Mouse (Mus musculus): ENCODE results near the gene Aox3. TPM values are rescaled to one million over a fixed set of nuclear protein-coding genes. Genes with fewer than 3 reads are reported as not detected.
A peak's percentile ranks its signal among the peaks of the same experiment; 100 is the strongest.

The Aox3 gene
- polyA plus RNA-seq, 1 experiment from 2014 or later, result 0.23 TPM

DNA sequence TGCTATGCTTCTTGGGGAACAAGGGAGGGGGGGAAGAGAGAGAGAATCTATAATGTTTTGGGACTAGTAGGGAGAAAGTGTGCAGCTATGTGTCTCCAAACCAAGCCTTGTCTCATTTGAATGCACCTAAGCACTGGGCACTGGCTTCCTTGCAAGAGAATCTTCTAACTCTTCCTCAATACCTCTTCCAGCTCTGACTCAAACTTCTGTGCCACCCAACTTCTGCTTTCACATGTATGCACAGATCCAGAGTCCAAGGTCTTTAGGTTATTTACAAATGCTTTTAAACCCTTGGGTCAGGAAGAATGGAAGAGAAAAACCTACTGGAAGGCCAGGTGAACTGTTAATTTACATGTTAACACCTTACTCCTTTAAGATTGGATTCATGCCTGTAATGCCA, 511 bp downstream of the Aox3 start:
- no peak overlapping the region for H3K27ac ChIP-seq (ENCODE audit: low read length)
- no peak for ATAC-seq
- H3K27me3 ChIP-seq (ENCODE audit: control insufficient read depth, insufficient read depth, low read depth, low read length), result no peaks in the 10 kb centered on the region
- no peaks in the 10 kb centered on the region for H3K4me1 ChIP-seq (ENCODE audit: control insufficient read depth, insufficient read depth, low read length)
- H3K4me2 ChIP-seq (ENCODE audit: low read length), result no peak overlapping the region
- no peaks in the 10 kb centered on the region for H3K9me3 ChIP-seq (replicated peaks; ENCODE audit: control insufficient read depth, low read length, poor library complexity, severe bottlenecking)
- no peak overlapping the region for H3K9ac ChIP-seq (ENCODE audit: low read depth, low read length)
- no peak overlapping the region for H3K4me3 ChIP-seq (ENCODE audit: low read depth, low read length)
- no peaks in the 10 kb centered on the region for H3K36me3 ChIP-seq (ENCODE audit: control insufficient read depth, insufficient read depth, low read length)

GRCm38 (mm10) chr1:58114021-58114560, 1.2 kb downstream of the Aox3 start:
- Histone ChIP-seq H3K27me3 (ENCODE audit: control insufficient read depth, insufficient read depth, low read depth, low read length) (no peaks in the 10 kb centered on the region), H3K4me1 (ENCODE audit: control insufficient read depth, insufficient read depth, low read length) (no peaks in the 10 kb centered on the region), H3K27ac (ENCODE audit: low read length) (no peak overlapping the region), H3K36me3 (ENCODE audit: control insufficient read depth, insufficient read depth, low read length) (no peaks in the 10 kb centered on the region), H3K9me3 (replicated peaks; ENCODE audit: control insufficient read depth, low read length, poor library complexity, severe bottlenecking) (no peaks in the 10 kb centered on the region), H3K4me3 (ENCODE audit: low read depth, low read length) (no peak overlapping the region), H3K4me2 (ENCODE audit: low read length) (no peak overlapping the region), H3K9ac (ENCODE audit: low read depth, low read length) (no peak overlapping the region)
- ATAC-seq, result no peak
- WGBS, result 75% methylated on average over 6 of the region's 6 CpGs

DNA sequence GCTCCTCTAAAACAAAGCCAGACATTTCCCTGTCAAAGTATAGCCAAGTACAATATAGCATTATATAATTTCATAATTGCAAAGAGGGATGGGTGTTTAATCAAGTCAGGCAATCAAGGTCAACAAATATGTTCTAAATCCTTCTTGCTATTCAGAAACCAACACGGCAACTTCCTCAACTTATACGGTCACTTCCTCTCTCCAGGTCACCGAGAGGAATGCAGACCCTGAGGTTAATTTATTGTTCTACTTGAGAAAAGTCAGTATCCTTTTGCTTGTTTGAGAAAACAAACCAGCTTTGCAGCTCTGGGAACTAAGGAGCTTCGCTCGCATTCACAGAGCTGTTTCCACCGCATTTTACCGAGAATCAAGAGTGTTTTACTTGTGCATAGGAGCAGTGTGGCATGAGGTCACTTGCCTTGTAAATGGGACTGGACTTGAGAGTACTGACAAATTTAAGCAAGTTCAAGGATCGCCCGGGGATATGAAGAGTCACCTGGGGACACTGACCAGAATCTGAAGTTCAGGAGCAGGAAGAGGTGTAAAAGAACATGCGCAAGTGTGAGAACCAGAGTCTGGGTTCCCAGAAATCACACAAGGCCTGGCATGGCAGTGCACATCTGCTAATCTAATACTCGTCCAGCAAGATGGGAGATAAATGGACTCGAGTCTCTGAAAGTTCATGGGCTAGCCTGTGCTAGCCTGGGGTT, 1.9 kb downstream of the Aox3 start:
- Histone ChIP-seq H3K4me1 (ENCODE audit: control insufficient read depth, insufficient read depth, low read length) (no peaks in the 10 kb centered on the region), H3K9ac (ENCODE audit: low read depth, low read length) (no peak overlapping the region), H3K4me3 (ENCODE audit: low read depth, low read length) (no peak overlapping the region), H3K36me3 (ENCODE audit: control insufficient read depth, insufficient read depth, low read length) (no peaks in the 10 kb centered on the region), H3K27ac (ENCODE audit: low read length) (no peak overlapping the region), H3K4me2 (ENCODE audit: low read length) (no peak overlapping the region), H3K27me3 (ENCODE audit: control insufficient read depth, insufficient read depth, low read depth, low read length) (no peaks in the 10 kb centered on the region), H3K9me3 (replicated peaks; ENCODE audit: control insufficient read depth, low read length, poor library complexity, severe bottlenecking) (no peaks in the 10 kb centered on the region)
- ATAC-seq, result no peak
- WGBS, result 80% methylated on average over 12 of the region's 12 CpGs

GRCm38 (mm10) chr1:58118231-58118630, 5.3 kb downstream of the Aox3 start:
- no peaks in the 10 kb centered on the region for H3K4me1 ChIP-seq (ENCODE audit: control insufficient read depth, insufficient read depth, low read length)
- ATAC-seq, result no peak
- no peak overlapping the region for H3K4me2 ChIP-seq (ENCODE audit: low read length)
- H3K4me3 ChIP-seq (ENCODE audit: low read depth, low read length), result no peak overlapping the region
- no peak overlapping the region for H3K27ac ChIP-seq (ENCODE audit: low read length)
- no peaks in the 10 kb centered on the region for H3K27me3 ChIP-seq (ENCODE audit: control insufficient read depth, insufficient read depth, low read depth, low read length)
- 95% methylated on average over 3 of the region's 3 CpGs for WGBS
- H3K9me3 ChIP-seq (replicated peaks; ENCODE audit: control insufficient read depth, low read length, poor library complexity, severe bottlenecking), result no peaks in the 10 kb centered on the region
- H3K9ac ChIP-seq (ENCODE audit: low read depth, low read length), result no peak overlapping the region
- H3K36me3 ChIP-seq (ENCODE audit: control insufficient read depth, insufficient read depth, low read length), result no peaks in the 10 kb centered on the region

DNA sequence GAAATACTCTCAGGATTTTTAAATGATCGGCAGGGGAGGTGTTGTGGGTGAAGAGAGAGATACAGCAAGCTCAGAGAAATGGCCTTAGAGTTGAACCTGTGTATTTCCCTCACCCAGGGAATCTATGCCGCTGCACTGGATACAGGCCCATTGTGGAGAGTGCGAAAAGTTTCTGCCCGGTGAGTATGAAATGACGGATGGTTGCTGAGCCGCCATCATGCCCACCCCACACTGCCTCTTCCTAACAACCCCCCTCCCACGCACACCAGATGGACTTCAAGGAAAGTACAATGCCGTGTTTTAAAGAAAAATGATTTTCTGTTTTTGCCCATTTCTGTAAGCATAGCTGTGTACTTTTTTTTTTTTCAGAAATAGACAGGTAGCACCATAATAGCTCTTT, 12.0 kb downstream of the Aox3 start:
- Histone ChIP-seq H3K27ac (ENCODE audit: low read length) (no peak overlapping the region), H3K36me3 (ENCODE audit: control insufficient read depth, insufficient read depth, low read length) (no peaks in the 10 kb centered on the region), H3K9ac (ENCODE audit: low read depth, low read length) (no peak overlapping the region), H3K4me2 (ENCODE audit: low read length) (no peak overlapping the region), H3K27me3 (ENCODE audit: control insufficient read depth, insufficient read depth, low read depth, low read length) (no peaks in the 10 kb centered on the region), H3K4me3 (ENCODE audit: low read depth, low read length) (no peak overlapping the region), H3K9me3 (replicated peaks; ENCODE audit: control insufficient read depth, low read length, poor library complexity, severe bottlenecking) (no peaks in the 10 kb centered on the region), H3K4me1 (ENCODE audit: control insufficient read depth, insufficient read depth, low read length) (no peaks in the 10 kb centered on the region)
- 90% methylated on average over 8 of the region's 8 CpGs for WGBS
- no peak for ATAC-seq

DNA sequence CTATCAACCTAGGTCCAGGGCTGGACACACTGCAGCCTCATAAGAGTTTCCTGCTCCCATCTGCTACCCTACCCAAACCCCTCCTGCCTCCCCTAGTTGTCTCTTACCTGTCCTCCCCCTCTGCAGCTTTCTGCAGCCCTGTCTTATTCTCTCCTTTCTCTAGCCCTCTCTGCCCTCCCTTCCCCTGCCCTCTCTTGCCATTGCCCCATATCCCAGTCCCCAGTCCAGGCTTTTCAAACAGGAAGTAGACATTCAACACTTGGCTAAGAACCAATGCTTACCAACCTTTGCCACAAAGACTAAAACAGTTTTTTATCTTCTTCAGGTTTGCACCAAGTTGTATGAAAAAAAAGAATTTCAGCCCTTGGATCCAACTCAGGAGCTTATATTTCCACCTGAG, 25.0 kb downstream of the Aox3 start:
- no peaks in the 10 kb centered on the region for H3K4me1 ChIP-seq (ENCODE audit: control insufficient read depth, insufficient read depth, low read length)
- no peak overlapping the region for H3K27ac ChIP-seq (ENCODE audit: low read length)
- ATAC-seq, result no peak
- H3K36me3 ChIP-seq (ENCODE audit: control insufficient read depth, insufficient read depth, low read length), result no peaks in the 10 kb centered on the region
- no peaks in the 10 kb centered on the region for H3K9me3 ChIP-seq (replicated peaks; ENCODE audit: control insufficient read depth, low read length, poor library complexity, severe bottlenecking)
- no peak overlapping the region for H3K4me3 ChIP-seq (ENCODE audit: low read depth, low read length)
- no peaks in the 10 kb centered on the region for H3K27me3 ChIP-seq (ENCODE audit: control insufficient read depth, insufficient read depth, low read depth, low read length)
- H3K4me2 ChIP-seq (ENCODE audit: low read length), result no peak overlapping the region
- no peak overlapping the region for H3K9ac ChIP-seq (ENCODE audit: low read depth, low read length)

DNA sequence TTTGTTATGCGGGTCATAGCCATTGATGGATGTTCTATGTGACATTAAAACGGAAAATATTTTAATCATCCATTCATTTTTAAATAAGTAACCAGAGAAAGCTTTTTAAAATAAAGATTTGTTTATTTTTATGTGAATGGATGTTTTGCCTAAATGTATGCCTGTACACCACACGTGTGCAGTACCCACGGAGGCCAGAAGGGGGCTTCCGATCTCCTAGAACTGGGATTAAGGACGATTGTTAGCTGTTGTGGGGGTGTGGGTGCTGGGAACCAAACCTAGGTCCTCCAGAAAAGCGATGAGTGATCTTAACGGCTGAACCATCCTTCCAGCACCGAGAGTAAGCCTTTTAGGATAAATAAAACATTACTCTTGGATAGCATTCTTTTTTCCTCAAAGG, 26.1 kb downstream of the Aox3 start:
- Histone ChIP-seq H3K4me2 (ENCODE audit: low read length) (no peak overlapping the region), H3K27me3 (ENCODE audit: control insufficient read depth, insufficient read depth, low read depth, low read length) (no peaks in the 10 kb centered on the region), H3K27ac (ENCODE audit: low read length) (no peak overlapping the region), H3K9ac (ENCODE audit: low read depth, low read length) (no peak overlapping the region), H3K36me3 (ENCODE audit: control insufficient read depth, insufficient read depth, low read length) (no peaks in the 10 kb centered on the region), H3K4me3 (ENCODE audit: low read depth, low read length) (no peak overlapping the region), H3K9me3 (replicated peaks; ENCODE audit: control insufficient read depth, low read length, poor library complexity, severe bottlenecking) (no peaks in the 10 kb centered on the region), H3K4me1 (ENCODE audit: control insufficient read depth, insufficient read depth, low read length) (no peaks in the 10 kb centered on the region)
- no peak for ATAC-seq
- WGBS, result 91% methylated on average over 9 of the region's 9 CpGs

- Histone ChIP-seq H3K4me3 (ENCODE audit: low read depth, low read length) (no peak overlapping the region), H3K4me1 (ENCODE audit: control insufficient read depth, insufficient read depth, low read length) (no peaks in the 10 kb centered on the region), H3K36me3 (ENCODE audit: control insufficient read depth, insufficient read depth, low read length) (no peaks in the 10 kb centered on the region), H3K4me2 (ENCODE audit: low read length) (no peak overlapping the region), H3K27me3 (ENCODE audit: control insufficient read depth, insufficient read depth, low read depth, low read length) (no peaks in the 10 kb centered on the region), H3K9ac (ENCODE audit: low read depth, low read length) (no peak overlapping the region), H3K9me3 (replicated peaks; ENCODE audit: control insufficient read depth, low read length, poor library complexity, severe bottlenecking) (no peaks in the 10 kb centered on the region), H3K27ac (ENCODE audit: low read length) (no peak overlapping the region)
- WGBS, result 91% methylated on average over 5 of the region's 5 CpGs
- no peak for ATAC-seq
These were observed 27.7 kb downstream of the Aox3 start for GRCm38 (mm10) chr1:58140607-58141006.

DNA sequence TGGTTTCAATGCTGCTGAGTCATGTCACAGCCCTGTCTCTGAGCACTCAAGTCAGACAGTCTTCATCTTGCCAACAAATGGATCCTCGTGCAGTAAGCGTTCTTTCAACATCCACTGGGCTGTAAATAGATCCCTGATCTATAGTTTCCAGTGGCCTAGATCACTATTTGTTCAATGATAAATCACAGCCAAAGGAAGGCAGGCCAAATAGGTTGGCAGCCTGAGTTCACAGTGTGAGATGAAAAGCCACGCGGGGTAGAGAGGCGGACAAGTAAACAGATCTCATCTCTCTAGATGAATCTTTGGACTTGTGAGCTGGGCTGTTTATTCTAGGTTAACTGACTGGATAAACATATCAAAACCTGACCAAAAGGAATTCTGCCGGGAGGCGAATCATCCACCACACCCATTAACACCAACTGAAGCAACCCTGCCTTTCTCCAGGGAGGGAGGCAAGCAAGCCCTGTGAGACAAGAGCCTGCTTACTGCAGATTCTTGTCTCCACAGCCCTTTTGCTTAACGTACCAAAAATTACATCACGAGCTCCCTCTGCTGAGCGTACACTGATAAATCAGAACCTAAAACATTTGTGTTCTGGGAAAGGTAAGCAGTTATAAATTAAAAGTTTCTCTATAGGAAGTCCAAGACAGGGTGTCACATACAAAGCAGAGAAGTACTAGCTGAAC, 31.6 kb downstream of the Aox3 start:
- Histone ChIP-seq H3K9ac (ENCODE audit: low read depth, low read length) (no peak overlapping the region), H3K36me3 (ENCODE audit: control insufficient read depth, insufficient read depth, low read length) (no peaks in the 10 kb centered on the region), H3K27ac (ENCODE audit: low read length) (no peak overlapping the region), H3K4me1 (ENCODE audit: control insufficient read depth, insufficient read depth, low read length) (no peaks in the 10 kb centered on the region), H3K4me3 (ENCODE audit: low read depth, low read length) (no peak overlapping the region), H3K27me3 (ENCODE audit: control insufficient read depth, insufficient read depth, low read depth, low read length) (no peaks in the 10 kb centered on the region), H3K9me3 (replicated peaks; ENCODE audit: control insufficient read depth, low read length, poor library complexity, severe bottlenecking) (no peaks in the 10 kb centered on the region), H3K4me2 (ENCODE audit: low read length) (no peak overlapping the region)
- peak; percentile 56; the same call in 1 of the 2 replicates for ATAC-seq
- WGBS, result 80% methylated on average over 10 of the region's 10 CpGs
